Mouse (Mus musculus) hindbrain, embryonic 12.5 days (tissue): Measurements from ENCODE around the gene Hhat. TPM values are rescaled to one million over a fixed set of nuclear protein-coding genes. Genes with fewer than 3 reads are reported as not detected.

Source experiments
- ATAC-seq: fragments of 200-750 bp; cut with Nextera tagmentation; 2 replicates; pipeline ENCODE4 v1.8.0; 2017; ENCODE audit warnings: moderate TSS enrichment; ENCODE audit not compliant: low FRiP score
- H3K27ac ChIP-seq: fragments of 300-500 bp; sonication (generic); 2 replicates; pipeline ENCODE4 v1.5.1; 2016; ENCODE audit warnings: mild to moderate bottlenecking
- H3K27me3 ChIP-seq: fragments of 300-500 bp; sonication (generic); 2 replicates; pipeline ENCODE4 v1.6.1; 2016; ENCODE audit warnings: mild to moderate bottlenecking
- H3K36me3 ChIP-seq: fragments of 300-500 bp; sonication (generic); 2 replicates; pipeline ENCODE4 v1.6.1; 2016; ENCODE audit warnings: mild to moderate bottlenecking
- H3K4me1 ChIP-seq: fragments of 300-500 bp; sonication (generic); 2 replicates; pipeline ENCODE4 v1.6.1; 2016
- H3K4me2 ChIP-seq: fragments of 300-500 bp; sonication (generic); replicated peaks from 2 replicates; pipeline ENCODE4 v1.6.1; 2016; ENCODE audit warnings: mild to moderate bottlenecking
- H3K4me3 ChIP-seq: fragments of 300-500 bp; sonication (generic); 2 replicates; pipeline ENCODE4 v1.5.1; 2016; ENCODE audit warnings: mild to moderate bottlenecking
- H3K9ac ChIP-seq: fragments of 300-500 bp; sonication (generic); 2 replicates; pipeline ENCODE4 v1.6.1; 2016; ENCODE audit warnings: mild to moderate bottlenecking, moderate library complexity
- H3K9me3 ChIP-seq: fragments of 300-500 bp; sonication (generic); replicated peaks from 2 replicates; pipeline ENCODE4 v1.6.1; 2016; ENCODE audit warnings: mild to moderate bottlenecking
- WGBS: fragments of 180-500 bp; shearing (Covaris S2); methylation state at CpG from one replicate; pipeline ENCODE4 v1.1.7; 2016; 5-methylcytosine and 5-hydroxymethylcytosine counted together
- polyA plus RNA-seq: library from polyadenylated mRNA; unstranded; fragments of >200 nt; fragmentation: Nextera tagmentation; extraction: Ambion mirVana; gene quantifications from 2 replicates; pipeline ENCODE4 v1.2.1, GENCODE M21; 2016

Gene Hhat
- polyA plus RNA-seq, 1 experiment from 2014 or later = 5.9 TPM

DNA sequence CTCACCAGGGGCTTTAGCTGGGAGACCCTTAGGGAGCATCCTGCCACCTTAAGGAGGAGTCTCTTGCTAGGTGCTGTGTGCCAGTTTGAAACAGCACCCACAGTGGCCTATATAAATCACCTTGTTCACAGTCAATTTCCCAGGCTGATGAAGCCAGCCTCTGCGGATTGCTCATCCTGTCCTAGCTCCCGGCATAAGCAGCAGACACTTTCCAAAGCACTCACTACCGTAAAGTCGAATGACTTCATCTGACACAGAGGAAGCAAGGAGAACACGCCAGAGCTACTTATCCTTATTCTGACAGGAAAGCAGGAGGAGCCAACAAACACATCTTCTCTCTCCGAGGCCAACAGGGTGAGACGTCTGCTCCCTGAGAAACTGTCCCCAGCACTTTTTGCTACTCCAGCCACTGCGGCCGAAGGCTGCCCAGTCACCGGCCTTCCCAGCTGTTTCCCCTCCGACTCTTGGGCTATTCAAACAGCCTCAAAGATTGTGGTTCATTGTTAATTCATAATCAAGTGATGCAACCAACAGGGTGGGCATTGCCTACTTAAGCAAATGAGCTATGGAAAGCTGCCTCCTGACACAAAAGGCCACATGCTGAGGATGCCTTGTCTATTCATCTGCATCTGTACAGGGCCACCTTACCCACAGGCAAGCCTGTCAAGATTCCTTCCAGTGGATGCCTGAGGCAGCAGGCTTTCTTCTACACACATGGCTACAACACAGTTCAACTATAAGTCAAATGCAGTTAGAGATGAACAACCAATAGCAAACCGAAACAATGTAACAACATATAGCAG, 248.4 kb downstream of the Hhat start:
- H3K36me3 ChIP-seq = no peaks in the 10 kb centered on the region
- 31% methylated on average over 12 of the region's 12 CpGs for WGBS
- no peaks in the 10 kb centered on the region for H3K9me3 ChIP-seq
- H3K4me1 ChIP-seq = peaks cover 47% of the 10 kb centered on the region
- no peak overlapping the region for H3K4me2 ChIP-seq
- no peak overlapping the region for H3K4me3 ChIP-seq
- ATAC-seq = no peak
- H3K9ac ChIP-seq = no peak overlapping the region; the same call in 1 of the 2 replicates
- peak overlapping the region; percentile 2; the same call in 1 of the 2 replicates for H3K27ac ChIP-seq
- H3K27me3 ChIP-seq = peaks cover 3% of the 10 kb centered on the region; the same call in 1 of the 2 replicates

DNA sequence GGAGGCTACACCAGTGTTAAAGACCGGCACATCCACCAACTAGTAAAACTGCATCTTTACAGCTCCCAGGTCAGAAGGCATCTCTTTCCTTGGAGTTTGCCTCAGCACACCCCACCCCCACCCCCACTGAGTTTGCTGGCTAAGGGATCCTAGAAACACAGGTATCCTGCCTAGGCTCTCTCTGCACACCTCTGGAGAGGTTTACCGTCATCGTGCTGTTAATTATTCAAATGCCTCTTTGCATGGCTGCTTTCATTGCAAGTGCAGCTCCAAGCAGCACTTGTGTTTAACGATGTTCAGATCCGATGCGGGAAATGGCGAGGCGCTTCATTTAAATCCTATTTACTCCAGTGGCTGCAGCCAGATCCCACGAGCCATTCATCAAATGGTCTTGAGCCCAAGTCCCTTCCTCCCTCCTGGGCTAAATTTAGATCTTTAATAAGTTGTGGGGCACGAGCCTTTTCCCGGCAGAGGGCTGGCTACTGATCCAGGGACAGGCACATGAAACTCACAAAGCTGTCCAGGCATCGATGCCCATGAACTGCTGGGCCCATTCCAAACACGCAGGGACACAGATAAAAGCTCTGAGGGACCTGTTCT, 250.1 kb downstream of the Hhat start:
- peaks cover 44% of the 10 kb centered on the region for H3K4me1 ChIP-seq
- peaks cover 3% of the 10 kb centered on the region; the same call in 1 of the 2 replicates for H3K27me3 ChIP-seq
- H3K27ac ChIP-seq = no peak overlapping the region; the same call in 1 of the 2 replicates
- no peak overlapping the region for H3K4me3 ChIP-seq
- H3K9me3 ChIP-seq = no peaks in the 10 kb centered on the region
- no peaks in the 10 kb centered on the region for H3K36me3 ChIP-seq
- WGBS = 49% methylated on average over 13 of the region's 13 CpGs
- ATAC-seq = no peak; the same call in 1 of the 2 replicates
- 0 out of 2 replicates have a peak overlapping the region, but pooled peaks have one; percentile 4 for H3K4me2 ChIP-seq
- H3K9ac ChIP-seq = no peak overlapping the region

DNA sequence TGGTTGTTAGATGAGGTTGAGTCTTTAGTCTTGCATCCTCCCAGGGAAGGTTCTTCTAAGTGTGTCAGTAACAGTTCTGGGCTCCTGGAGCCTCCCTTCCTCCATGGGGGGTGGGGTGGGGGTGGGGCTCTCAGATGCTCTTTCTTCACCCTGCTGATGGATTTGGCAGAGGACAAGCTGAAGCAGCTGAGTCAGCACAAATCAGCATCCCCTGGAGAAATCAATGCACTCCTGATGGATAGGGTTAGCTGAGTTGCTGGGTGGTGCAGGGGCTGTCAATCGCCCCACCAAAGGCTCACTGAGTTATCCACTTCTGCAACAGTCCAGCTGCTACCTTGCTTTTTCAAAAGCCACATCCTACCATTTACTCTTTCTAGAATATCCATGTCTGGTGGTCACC, 251.3 kb downstream of the Hhat start:
- WGBS = 64% methylated on average over 1 of the region's 1 CpGs
- H3K36me3 ChIP-seq = no peaks in the 10 kb centered on the region
- H3K27ac ChIP-seq = no peak overlapping the region
- no peaks in the 10 kb centered on the region for H3K9me3 ChIP-seq
- H3K4me2 ChIP-seq = no peak overlapping the region
- H3K9ac ChIP-seq = no peak overlapping the region
- peaks cover 34% of the 10 kb centered on the region for H3K4me1 ChIP-seq
- no peak overlapping the region for H3K4me3 ChIP-seq
- H3K27me3 ChIP-seq = no peaks in the 10 kb centered on the region
- no peak for ATAC-seq

DNA sequence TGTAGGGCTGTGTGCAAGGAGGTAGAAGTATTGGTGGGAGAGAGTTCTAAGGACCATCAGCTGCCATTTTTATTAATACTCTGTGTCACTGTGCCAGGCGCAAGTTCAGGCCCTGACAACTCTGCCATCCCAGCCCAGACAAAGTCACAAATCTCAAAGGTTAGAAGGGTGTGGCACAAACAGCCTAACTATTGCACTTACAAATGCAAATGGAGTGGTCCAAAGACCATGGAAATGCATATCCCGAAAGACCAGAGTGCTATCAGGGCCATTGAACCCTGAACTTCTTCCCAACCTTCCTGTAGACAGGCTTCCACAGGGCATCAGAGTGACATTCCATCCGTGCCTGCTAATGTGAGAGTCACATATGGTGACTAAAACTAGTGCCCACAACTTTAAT, 255.7 kb downstream of the Hhat start:
- Histone ChIP-seq H3K27ac (no peak overlapping the region), H3K36me3 (no peaks in the 10 kb centered on the region), H3K9me3 (no peaks in the 10 kb centered on the region), H3K4me1 (peaks cover 4% of the 10 kb centered on the region; the same call in 1 of the 2 replicates), H3K9ac (no peak overlapping the region), H3K27me3 (no peaks in the 10 kb centered on the region), H3K4me3 (no peak overlapping the region), H3K4me2 (no peak overlapping the region)
- ATAC-seq = no peak
- WGBS = 77% methylated on average over 3 of the region's 3 CpGs

DNA sequence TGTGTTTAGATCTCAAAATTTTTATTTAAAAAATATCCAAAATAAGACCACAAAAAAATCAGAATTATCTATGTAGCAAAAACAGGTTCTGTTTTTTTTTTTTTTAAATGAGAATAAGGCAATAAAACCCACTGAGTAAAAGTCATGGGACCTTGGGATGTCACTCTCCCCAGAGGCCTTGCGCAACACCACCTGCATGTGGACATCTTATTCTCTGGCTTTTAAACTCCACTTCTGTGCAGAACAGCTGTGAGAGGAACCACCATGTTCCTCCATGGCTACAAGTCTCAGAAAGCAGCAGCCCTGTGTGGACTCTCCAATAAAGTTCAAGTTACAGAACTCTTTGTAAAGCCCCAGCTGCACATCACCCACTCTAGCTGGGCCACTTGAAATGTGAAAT, 258.2 kb downstream of the Hhat start:
- Histone ChIP-seq H3K36me3 (no peaks in the 10 kb centered on the region), H3K9ac (no peak overlapping the region), H3K4me2 (no peak overlapping the region), H3K4me3 (no peak overlapping the region), H3K9me3 (no peaks in the 10 kb centered on the region), H3K27ac (no peak overlapping the region), H3K27me3 (no peaks in the 10 kb centered on the region), H3K4me1 (no peaks in the 10 kb centered on the region)
- WGBS = 94% methylated on average over 1 of the region's 1 CpGs
- ATAC-seq = no peak

DNA sequence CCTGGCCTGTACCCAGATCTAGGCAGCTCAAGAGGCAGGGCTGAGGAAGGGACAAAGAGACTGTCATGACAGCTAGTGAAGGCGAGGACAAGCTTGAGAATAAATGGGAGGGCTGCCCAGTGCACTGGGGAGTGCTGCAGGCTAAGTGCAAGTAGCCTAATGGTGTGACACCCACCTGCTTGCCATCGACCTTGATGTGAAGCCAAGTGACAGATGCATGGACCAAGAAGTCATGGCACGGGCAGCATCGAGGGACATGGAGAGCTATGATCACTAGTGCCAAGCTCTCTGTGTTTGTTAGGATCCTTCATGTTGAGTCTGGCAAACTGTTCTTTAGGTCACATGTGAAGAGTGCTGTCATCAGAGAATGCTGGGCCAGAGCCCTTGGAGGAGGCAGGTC, 267.4 kb downstream of the Hhat start:
- Histone ChIP-seq H3K4me2 (no peak overlapping the region), H3K9ac (no peak overlapping the region), H3K27ac (no peak overlapping the region), H3K4me1 (no peaks in the 10 kb centered on the region), H3K4me3 (no peak overlapping the region), H3K36me3 (no peaks in the 10 kb centered on the region), H3K27me3 (no peaks in the 10 kb centered on the region), H3K9me3 (no peaks in the 10 kb centered on the region)
- no peak for ATAC-seq
- WGBS = 92% methylated on average over 4 of the region's 4 CpGs

DNA sequence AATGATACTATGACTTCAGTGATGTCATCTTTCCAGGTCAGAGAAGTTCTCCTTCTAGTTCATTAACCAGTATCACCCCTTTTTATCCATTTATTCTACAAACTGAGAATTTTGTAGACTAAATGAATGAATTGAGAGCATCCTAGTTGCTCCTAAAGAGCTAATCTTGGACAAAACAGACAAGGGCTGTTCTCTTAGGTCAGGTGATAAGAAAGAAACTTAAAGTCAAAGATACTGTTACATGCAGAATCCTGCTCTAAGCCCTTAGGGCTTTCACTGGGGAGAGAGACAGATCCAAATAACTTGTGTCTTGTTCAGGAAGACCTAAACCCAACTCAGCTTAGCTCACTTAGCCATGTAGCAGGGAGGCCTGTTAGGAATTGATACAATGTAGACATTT, 268.2 kb downstream of the Hhat start:
- H3K9me3 ChIP-seq = no peaks in the 10 kb centered on the region
- no peaks in the 10 kb centered on the region for H3K36me3 ChIP-seq
- no peak overlapping the region for H3K4me3 ChIP-seq
- H3K4me1 ChIP-seq = no peaks in the 10 kb centered on the region
- H3K9ac ChIP-seq = no peak overlapping the region
- H3K4me2 ChIP-seq = no peak overlapping the region
- no peak for ATAC-seq
- no peaks in the 10 kb centered on the region for H3K27me3 ChIP-seq
- H3K27ac ChIP-seq = no peak overlapping the region

DNA sequence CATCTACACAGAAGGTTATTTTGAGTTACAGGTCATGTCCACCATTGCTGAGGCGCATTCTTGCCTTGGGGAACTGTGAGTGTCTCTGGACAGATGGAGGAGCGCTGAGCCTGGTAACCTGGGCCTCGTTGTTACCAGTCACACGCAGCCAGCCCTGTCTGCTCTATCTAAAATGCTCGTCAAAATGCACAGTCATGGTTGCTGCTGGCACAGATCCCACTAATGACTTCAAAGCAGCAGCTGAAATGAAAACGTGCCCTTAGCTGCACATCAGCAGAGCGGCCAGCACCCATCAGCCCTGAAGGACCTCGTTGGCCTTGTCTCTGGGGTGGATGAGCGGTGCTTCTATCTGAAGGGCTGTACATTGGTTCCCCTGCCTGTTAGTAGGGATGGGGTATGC, 269.0 kb downstream of the Hhat start:
- H3K27me3 ChIP-seq = no peaks in the 10 kb centered on the region
- H3K9ac ChIP-seq = no peak overlapping the region
- H3K36me3 ChIP-seq = no peaks in the 10 kb centered on the region
- H3K9me3 ChIP-seq = no peaks in the 10 kb centered on the region
- WGBS = 87% methylated on average over 9 of the region's 9 CpGs
- ATAC-seq = no peak
- H3K4me3 ChIP-seq = no peak overlapping the region
- H3K4me1 ChIP-seq = no peaks in the 10 kb centered on the region
- no peak overlapping the region for H3K27ac ChIP-seq
- H3K4me2 ChIP-seq = no peak overlapping the region

DNA sequence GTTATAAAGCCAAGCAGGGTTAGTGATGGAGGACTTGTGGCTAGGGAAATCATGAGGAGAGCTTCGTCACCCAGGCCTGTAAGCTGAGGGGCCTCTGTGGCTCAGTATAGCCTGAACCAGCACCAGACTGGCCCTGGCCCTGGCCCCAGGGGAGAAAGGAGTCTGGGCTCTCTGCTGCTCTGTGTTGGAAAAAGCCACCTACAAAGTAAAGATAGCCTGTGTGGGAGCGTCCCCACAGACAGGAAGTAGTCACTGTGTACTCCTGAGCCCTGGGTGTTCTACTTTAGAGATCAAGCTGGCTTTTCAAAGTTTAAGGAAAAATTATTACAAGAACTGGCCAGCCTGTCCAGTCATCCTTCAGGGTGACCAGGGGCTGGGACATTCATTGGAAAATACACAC, 273.5 kb downstream of the Hhat start:
- WGBS = 93% methylated on average over 2 of the region's 2 CpGs
- no peak for ATAC-seq
- no peak overlapping the region for H3K4me3 ChIP-seq
- no peak overlapping the region for H3K27ac ChIP-seq
- no peaks in the 10 kb centered on the region for H3K9me3 ChIP-seq
- no peak overlapping the region for H3K9ac ChIP-seq
- no peaks in the 10 kb centered on the region for H3K4me1 ChIP-seq
- no peaks in the 10 kb centered on the region for H3K27me3 ChIP-seq
- H3K36me3 ChIP-seq = no peaks in the 10 kb centered on the region
- H3K4me2 ChIP-seq = no peak overlapping the region

DNA sequence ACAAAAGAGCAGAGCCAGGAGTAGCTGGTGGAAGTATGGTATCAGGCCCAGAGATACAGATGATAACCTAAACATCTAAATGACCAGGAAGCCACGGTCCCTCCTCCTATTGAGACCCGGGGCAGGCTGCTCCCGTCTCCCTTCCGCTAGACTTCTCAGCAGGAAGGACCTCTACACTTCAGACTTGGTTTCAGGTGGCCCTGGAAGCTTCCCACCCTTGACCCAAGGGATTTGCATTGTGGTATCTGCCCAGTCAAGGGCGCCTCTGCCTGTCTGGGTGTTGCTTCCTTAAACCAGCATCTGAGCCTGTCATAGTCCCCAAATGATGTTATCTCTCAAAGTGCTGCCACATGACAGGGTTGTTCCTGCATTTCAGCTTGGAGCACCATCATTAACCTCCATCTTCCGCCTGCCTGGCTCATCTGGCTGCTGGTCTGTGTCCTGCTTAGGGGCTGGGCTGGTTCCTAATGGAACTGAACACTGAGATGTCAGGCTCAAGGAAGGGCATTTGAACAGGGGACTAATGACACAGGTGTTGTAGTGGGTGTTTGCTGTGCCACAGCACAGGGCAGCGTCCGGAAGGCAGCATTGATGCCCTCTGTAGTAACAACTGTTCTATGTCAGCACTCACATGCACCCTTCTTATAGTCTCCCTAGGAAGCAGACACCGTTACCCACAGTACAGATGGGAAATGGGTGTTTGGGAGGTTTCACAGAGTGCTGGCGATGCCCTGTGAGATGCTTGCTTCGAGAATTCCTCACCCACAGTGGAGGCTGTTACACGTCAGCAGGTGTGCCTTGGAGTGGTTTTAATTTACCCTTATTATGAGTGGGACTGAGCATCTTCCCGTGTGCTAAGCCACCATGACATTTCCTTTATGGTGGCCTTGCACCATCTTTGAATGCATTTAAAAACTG, 280.9 kb downstream of the Hhat start:
- no peaks in the 10 kb centered on the region for H3K9me3 ChIP-seq
- no peak overlapping the region for H3K27ac ChIP-seq
- no peaks in the 10 kb centered on the region for H3K4me1 ChIP-seq
- no peak overlapping the region for H3K4me3 ChIP-seq
- no peaks in the 10 kb centered on the region for H3K36me3 ChIP-seq
- ATAC-seq = no peak
- H3K4me2 ChIP-seq = no peak overlapping the region
- H3K9ac ChIP-seq = no peak overlapping the region
- 81% methylated on average over 13 of the region's 13 CpGs for WGBS
- H3K27me3 ChIP-seq = no peaks in the 10 kb centered on the region

DNA sequence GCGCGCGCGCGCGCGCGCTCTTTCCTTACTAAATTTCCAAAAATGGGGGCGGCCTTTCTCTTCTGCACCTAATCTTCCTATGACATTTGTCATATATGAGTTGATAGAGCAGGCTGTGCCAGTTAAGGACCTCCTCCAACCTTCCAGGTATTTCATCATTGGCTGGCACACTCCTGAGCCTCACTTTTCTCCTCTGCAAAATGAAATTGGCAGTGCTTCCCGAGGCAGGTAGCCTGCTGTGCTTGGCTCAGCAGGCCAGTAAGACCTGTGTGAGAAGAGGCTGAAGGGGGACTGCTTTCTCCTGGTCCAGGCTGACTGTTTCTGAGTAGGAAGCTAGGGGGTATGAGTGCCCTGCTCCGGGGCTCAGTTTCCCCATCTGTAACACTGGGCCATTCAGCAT, 283.5 kb downstream of the Hhat start:
- Histone ChIP-seq H3K27ac (no peak overlapping the region), H3K36me3 (no peaks in the 10 kb centered on the region), H3K4me2 (no peak overlapping the region), H3K4me1 (no peaks in the 10 kb centered on the region), H3K9me3 (no peaks in the 10 kb centered on the region), H3K9ac (no peak overlapping the region), H3K27me3 (no peaks in the 10 kb centered on the region), H3K4me3 (no peak overlapping the region)
- 94% methylated on average over 11 of the region's 11 CpGs for WGBS
- no peak for ATAC-seq

DNA sequence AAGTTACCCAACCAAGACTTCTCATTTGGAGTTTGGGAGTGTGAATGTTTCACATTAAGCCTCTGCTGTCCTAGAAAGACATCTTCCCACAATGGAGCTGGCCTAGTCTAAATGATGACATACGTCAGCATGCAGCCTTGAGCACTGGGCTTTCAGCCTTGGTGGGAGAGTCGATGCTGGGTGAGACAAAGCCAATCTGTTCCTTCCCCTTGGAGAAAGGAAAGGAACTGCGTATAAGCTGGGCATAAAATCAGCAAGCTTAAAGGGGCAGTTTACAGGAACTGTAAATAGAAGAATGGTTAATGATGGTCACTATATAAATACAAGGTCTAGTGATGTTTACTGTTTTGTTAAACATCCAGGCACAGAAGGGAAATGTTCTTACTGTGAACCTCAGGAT, 286.0 kb downstream of the Hhat start:
- Histone ChIP-seq H3K4me1 (no peaks in the 10 kb centered on the region), H3K9me3 (no peaks in the 10 kb centered on the region), H3K27me3 (no peaks in the 10 kb centered on the region), H3K4me3 (no peak overlapping the region), H3K4me2 (no peak overlapping the region), H3K9ac (no peak overlapping the region), H3K27ac (no peak overlapping the region), H3K36me3 (no peaks in the 10 kb centered on the region)
- no peak for ATAC-seq
- WGBS = 85% methylated on average over 3 of the region's 3 CpGs
